Mouse (Mus musculus): ENCODE results near the gene Gm6710.
"Not testable (repeated sequence)": the region's sequence is repeated elsewhere in the genome, so short reads cannot be mapped to it uniquely, and the experiment has no call there.

Gene Gm6710

GRCm38 (mm10) chr2:175869024-175869423 lies at the start of gene Gm6710:
Gene Gm6710, plus strand, starts transcription at chr2:175869219.
- not testable (repeated sequence) for DNase-seq
